10 mouse cellular contexts compared by ENCODE assay signal in the genomic region with DNA sequence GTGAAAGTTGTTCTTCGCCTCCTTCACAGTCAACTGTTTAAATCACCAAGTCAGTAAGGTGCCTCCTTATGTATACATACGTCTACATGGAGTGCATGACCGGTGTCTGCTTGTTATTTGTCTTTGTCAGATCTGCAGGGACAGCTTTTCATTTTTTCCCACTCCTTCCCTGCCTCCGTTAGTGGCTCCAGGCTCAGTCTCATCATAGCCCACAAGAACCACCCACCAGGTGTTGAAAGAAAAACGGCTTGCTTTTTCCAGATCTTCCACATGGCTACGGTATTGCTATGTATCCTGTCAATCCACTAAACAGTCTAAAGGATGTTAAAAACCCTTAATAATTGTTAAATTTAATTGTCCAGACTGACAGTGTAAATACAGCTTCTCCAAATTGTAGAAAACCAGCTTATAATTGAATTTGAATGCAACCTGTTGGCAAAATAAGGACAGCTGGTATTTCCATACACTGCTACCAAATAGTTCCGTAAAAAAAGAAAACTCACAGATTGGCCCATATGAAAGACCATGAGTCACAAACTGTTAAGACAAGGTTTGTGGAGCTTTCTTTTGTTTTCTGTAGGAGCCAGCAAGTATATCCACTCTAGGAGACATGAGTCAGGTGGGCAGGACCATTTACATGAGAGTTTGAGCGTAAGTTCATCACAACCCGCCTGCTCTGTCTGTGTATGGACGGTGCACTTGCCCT.
"Had no signal": no experiment of that assay in that cellular context is flagged by ENCODE, and none has a peak within 500 bp of the region (broad histone marks: within the 10 kb centered on the region; RNA-seq: fewer than 3 reads in every experiment).

No protein-coding gene starts in this region.

- DNase-seq: kidney, adult 11 months; kidney, adult 8-10 months; kidney, postnatal 10 days; kidney, postnatal 36 days; liver; lung, adult 18-20 months; lung, postnatal 10 days; lung, postnatal 36 days; right cerebral cortex, postnatal 4 days; thymus, postnatal 25 days had no signal
